Mouse (Mus musculus) liver, adult (tissue): ENCODE data around the gene Thbs3.

ENCODE experiments used
- GATA4 ChIP-seq: IDR thresholded peaks from 2 replicates; pipeline ENCODE4 v1.6.1; 2014; ENCODE audit warnings: mild to moderate bottlenecking, low read length; ENCODE audit not compliant: insufficient replicate concordance

The Thbs3 gene

DNA sequence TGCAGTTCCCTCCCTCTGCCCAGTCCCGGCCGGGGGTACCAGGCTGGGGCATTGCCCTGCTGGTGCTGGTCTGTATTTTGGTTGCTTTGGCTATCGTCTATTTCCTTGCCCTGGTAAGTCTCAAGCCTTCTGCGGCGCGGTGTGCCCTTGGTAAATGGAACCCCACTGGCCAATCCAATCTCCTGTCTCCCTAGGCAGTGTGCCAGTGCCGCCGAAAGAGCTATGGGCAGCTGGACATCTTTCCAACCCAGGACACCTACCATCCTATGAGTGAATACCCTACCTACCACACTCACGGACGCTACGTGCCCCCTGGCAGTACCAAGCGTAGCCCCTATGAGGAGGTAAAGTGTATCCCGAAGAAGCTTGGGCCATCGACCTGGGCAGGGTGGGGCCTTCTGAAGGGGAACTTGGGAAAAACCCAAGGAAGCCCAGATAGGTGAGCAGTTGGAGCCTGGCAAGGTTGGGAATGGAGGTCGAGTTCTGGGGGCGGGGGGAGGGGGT, 16.8 kb downstream of the Thbs3 start:
- TF ChIP-seq GATA4 = no peak

DNA sequence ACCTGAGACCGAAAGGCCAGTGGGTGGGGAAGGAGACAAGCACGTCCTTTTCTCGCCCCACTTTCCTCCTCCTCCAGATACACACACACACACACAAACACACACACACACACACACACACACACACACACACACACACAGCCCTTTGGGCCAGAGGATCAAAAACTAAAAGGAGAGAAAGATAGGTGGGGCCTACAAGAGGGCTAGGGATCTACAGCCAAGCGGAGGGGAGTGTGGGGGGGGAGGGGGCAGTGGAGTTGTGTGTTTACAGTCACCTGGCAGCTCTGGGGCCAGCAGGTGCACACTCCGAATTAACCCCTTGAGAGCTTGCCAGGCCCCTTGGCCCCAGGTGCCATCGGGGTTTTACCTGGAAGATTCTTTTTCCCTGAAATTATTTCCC, 17.6 kb downstream of the Thbs3 start:
- TF ChIP-seq GATA4 = no peak

DNA sequence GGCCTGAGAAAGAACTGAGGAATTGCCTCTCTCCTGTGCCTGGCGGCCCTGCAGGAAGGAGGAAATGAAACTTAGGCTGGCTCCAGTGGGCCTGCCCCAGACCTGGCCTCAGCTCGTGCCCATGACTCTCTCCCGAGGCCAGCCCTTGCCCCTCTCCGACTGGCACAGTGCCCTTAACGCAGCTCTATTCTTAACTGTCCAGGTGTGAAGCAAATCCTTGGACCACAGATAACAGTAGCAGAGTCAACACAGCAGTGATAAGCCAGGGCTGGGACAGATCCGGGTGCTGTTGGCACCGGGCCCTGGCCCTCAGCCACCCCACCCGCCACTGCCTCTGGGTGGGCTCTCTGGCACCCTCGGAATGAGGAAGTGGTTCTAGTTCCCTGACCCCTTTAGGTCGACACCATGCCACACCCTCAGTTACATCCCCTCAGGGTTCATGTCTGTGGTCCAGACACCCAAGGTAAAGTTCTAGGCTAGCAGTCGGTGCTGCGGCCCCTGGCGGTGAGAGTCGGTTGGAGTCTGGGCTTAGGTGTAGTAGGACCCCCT, 18.7 kb downstream of the Thbs3 start:
- TF ChIP-seq GATA4 = no peak

DNA sequence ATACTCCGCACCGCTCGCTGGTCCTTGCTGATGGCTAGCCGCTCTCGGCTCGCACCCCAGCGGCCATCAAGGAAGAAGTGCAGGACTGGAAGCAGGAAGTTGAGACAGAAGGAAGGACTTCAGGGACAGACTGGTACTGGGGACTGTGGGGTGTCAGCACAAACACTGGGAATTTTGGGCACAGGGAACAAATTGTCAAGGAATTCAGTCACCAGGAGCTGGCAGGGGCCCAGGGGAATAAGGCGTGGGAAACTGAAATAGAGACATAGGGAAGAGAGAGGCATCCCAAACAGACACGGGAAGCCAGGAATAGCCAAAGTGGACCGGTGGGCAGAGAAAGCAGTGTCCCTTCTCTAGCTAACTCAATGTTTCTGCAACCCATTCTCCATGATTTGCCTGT, 21.5 kb downstream of the Thbs3 start:
- no peak for TF ChIP-seq GATA4

DNA sequence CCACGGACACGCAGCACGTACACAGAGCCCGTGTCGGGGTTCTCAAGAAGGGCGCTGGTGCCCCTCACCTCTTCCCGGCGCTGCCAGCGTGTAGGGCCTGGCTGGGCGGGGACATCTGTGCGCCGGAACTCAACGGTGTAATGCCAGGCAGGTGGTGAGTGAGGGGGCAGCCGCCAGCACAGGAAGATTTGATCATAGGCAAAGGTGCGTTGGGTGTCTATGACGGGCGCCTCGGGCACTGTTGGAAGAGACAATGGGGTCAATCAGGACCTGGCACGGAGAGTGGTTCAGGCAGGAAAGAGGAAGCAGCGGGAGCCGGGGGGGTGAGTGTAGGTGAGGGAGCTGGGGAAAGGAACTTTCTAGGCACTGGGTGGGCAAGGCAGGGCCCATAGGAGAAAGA, 22.7 kb downstream of the Thbs3 start:
- TF ChIP-seq GATA4 = no peak

DNA sequence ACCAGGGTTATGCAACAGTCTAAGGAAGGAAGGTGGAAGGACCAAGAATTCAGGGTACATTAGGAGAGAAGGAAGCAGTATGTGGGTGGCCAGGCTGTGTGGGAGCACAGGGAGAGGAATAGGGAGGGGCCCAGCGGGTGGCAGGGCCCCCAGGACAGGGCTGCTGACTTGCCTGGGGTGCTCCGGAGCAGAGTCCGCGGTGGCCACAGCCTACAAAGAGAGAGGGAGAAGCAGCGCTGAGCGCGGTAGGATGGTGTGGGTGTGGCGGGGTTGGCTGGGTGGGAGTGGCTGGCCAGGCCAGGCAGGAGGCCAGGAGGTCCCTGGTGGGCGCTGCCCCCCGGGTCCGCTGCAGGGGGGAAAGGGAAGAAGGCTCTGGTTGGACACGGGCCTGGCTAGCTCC, 23.5 kb downstream of the Thbs3 start:
- TF ChIP-seq GATA4 = no peak

DNA sequence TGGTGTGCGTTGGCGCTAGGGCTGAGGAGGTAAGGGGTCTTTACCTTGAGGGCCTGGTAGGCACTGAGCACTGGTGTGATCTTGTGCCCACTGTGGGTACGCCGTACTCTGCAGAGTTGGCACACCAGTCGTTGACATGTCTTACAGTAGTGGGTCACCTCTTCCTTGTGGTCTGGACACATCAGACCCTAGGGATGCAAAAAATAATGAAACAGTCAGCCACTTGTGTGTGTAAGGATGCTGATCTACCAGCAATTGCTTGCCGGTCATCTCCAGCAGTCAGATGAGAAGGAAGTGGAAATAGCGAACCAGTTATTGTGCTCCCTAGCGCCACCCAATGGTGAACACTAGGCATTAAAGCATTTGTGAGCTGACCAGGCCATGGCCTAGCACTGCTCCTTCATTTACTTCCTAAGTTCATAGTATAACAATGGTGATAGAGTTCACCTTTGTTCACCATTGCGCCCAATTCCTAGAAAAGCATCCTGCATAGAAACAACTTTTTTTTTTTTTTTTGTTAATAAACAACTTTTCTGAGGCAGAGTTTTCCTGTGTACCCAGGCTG, 27.4 kb downstream of the Thbs3 start:
- TF ChIP-seq GATA4 = no peak

DNA sequence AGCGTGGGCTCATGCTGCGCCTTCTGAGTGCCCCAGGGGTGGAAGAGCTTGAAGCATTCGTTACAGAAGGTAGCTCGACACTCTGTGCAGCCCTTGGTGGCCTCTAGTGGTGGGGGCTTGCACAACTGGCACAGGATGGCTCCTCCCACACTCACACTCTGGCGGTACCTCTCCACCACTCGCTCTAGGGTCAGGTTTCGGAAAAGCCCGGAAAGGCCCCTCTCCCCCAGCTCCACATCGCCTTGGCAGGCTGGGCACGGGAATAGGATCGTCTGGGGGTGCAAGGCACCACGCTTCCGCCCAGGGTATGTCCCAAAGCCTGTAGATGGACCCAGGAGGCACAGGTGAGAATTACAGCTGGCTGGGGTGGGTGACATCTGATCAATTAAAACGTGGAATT, 28.6 kb downstream of the Thbs3 start:
- no peak for TF ChIP-seq GATA4

DNA sequence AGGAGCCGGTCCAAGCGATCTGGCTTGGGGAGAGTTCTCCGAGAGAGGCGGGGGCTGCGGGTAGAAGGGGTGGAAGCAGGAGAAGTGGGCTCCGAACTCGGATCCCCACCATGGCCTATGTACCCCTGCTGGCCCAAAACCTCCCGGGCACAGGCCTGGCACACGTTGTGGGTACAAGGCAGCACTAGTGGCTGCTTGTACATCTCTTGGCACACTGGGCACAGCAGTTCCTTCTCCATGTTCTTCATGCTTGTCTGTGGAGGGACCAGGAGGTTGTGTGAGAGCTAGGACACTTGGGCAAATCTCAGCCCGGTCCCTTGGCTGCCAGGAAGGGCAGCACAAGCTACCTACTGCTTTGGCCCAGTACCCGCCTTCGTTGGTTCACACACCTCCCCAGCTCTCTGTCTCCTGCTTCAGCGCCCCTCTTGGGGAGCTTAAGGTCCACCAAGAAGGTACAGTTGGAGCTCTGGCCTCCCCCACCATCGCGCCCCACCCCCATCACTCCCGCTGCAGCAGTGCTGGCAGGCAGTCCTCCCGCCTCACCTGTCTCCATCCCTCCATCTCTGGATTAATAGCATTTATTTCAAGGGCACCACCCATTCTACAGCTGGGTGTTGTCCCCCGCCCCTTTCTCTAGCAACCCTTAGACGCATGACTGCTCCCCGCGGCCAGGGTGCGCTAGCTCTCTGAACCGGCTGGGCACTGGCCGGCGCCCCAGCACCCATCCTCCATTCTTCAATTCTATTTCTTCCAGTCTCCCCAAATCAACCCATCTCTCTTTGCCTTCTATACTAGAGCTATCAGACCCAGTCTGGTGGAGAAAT, 29.4 kb downstream of the Thbs3 start:
- no peak for TF ChIP-seq GATA4

DNA sequence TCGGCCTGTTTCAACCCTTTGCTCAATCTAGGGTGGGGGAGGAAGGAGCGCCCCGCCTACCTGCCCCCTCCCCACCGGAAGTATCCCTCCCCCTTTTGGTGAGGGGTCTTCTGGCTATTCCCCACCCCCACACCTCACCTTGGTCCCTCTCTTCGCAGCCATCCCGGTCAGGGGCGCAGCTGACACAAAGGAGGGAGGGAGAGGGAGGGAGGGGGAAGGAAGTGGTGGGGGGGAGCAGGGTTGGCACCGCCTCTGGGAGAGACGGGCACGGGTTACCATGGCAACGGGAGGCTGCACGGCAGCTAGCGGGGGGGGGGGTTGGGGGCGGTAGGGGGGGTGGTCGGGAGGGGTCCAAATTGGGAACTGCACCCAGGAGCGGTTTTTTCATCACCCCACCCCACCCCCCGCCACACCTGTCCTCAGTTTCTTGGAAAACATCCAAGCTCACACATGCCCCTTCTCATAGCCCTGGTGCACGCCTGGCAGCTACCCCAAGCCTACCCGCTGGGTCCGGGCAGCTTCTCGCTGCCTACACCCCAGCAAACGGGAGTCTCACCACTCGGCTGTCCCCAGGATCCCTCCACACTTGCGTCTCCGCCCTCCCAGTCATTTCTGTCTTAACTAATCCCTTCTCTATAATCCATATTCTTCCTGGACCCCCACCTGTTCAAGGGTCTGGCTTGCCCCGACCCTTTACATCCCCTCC, 30.2 kb downstream of the Thbs3 start:
- TF ChIP-seq GATA4 = no peak

DNA sequence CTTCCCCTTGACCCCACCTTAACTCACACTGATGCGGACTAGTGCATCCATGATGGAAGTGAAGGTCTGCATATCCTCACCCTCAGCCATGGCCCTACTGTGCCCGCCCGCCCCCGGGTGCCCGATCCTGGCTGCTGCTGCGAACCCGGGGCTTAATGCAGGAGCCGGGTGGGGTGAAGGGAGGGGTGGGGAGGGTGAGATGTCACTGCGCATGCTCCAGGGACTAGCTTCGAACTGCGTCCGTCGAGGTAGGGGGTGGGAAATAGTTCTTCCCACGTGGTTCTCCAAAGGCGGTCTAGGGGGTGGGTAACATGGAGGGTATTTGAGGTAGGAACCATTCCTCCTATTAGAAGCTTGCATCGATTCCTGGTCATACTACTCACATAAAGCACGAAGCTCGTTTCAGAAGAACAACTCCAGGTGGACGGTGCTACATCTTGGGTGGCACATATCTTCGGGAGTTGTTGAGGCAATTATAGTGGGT, 30.8 kb downstream of the Thbs3 start, which contains the start of gene Krtcap2:
Gene Krtcap2 (plus strand): TSS at position 279 of the 484 bp plus-strand sequence.
- no peak for TF ChIP-seq GATA4

DNA sequence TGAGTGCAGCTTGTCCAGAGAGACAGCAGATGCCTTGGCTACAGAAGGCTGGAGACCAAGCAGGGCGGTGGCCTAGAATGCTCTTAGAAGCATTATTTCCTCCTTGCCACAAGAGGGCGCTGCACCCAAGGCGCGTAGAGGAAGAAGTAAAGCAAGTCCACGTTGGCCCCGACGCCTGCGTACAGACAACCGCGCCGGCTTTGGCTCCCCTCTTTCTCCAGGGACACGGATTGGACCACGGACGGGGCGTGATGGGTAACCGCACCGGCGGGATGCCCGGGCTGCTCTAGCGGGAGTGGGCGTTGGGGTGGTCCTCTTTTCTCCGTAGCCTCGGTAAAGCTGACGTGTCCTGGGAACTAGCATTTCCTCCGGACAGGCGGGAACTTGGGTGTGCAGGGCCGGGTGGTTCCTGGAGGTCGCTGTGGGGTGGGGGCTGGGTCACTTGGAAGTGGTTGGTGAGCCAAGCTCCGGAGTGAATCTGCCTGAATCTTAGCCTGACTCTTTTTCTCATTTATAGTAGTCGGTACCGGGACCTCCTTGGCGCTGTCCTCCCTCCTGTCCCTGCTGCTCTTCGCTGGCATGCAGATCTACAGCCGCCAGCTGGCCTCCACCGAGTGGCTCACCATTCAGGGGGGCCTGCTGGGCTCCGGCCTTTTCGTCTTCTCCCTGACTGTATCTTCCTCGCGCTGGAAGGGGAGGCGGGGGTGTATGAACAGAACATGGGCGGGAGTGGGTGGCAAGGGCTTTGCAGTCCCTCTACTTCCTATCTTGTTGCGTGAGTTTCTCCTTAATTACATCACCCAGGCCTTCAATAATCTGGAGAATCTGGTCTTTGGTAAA, 31.5 kb downstream of the Thbs3 start, which contains the start of gene Trim46:
Gene Trim46 (minus strand): TSS at position 49 of the 840 bp plus-strand sequence.
- no peak; the same call in 1 of the 2 replicates for TF ChIP-seq GATA4

DNA sequence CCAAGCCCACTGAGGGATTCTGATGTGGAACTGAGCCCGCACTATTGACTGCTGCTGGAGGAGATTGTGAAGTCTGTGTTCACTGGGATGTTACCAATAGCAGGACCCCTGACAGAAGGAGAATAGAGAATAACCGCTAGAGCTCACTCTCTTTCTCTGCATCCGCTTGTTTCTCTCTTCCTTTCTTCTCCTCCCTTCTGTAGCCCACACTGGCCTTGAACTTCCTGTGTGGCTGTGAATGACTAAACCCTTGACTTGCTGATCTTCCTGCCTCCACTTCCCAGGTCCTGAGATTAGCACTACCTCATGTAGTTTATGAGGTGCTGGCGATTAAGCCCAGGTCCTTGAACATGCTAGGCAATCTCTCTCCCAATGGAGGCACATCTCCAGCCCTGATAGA, 32.5 kb downstream of the Thbs3 start:
- TF ChIP-seq GATA4 = no peak

DNA sequence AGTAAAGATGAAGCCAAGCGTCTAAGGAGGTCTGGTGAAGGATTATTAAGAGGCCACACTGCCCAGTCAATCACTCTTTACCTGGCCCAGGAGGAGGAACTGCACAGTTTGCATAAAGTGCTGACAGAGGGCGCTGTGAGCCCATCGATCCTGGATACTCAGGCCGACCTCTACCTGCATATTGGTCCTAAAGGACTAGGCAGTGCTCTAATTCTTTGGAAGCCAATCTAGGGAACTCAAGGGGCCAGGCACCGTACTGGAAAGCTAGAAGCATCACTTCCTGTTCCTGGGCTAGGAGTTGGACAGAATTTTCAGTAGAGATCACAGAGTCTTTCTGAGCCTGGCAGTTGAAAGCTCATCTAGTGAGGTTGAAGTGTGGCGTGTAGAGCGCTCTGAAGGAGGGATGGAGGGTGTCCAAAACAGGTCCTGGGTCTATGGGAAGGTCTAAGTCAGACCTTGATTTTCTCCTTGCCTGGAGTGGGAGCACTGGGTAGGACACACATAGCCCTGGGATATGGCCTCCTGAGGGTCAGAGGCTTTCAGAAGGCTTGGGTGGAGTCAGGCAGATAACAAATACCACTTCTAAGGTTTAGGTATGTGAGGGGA, 35.6 kb downstream of the Thbs3 start:
- no peak for TF ChIP-seq GATA4
